Mouse (Mus musculus) cerebellum, adult 9-10 months (tissue): ENCODE data around the gene Nek11.

Experiments
- DNase-seq: peaks from one replicate; pipeline ENCODE4 v3.0.0; 2022

Nek11 gene

DNA sequence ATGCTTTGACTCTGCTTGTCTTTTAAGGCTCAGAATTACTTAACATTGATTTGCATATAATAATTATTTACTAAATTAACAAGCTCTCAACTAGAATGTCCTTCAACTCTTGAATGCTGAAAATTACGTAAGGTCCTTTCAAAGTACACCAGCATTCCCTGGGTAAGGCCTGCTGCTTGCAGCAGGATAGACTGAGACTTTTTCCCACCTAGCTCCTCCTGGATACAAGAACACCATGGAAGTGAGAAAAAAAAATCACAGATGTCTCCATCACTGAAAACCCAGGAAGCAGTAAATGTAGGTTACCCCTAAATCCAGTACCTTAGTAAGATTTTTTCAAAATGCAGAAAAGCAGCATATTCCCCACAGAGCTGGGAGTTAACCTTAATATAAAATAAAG, 82.6 kb downstream of the Nek11 start:
- DNase-seq: no peak

DNA sequence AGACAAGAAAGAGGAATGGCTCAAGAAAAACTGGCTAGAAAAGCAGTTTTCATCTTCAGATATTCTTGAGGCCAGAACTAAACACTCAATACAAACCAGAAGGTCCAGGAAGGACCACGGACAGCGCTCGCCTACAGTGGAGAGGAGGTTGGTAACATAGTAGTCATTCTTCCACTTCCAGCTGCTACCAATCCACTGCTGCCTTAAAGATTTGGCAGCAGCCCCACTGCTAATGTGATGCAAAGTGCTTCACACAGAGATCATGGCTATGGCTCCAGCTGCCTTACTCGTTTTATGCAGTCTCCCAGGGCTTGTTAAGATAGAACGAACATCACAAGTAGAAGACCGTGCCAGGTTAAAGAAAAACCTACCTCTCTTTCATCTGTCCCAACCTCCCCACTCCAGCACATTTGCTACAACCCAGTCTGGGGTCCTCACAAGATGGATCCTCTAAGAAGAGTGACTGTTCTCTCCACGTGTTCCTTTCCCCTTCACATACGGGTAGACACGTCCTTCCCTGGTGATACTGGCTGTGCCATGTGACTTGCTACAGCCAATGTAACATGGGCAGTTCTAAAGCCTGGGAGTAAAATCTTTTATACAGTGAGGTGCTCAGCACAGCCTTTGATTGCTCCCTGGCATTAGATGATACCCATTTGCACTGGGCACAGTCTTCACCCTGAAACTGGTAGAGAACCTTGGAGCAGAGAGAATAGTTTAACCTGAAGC, 85.6 kb downstream of the Nek11 start:
- DNase-seq: no peak

DNA sequence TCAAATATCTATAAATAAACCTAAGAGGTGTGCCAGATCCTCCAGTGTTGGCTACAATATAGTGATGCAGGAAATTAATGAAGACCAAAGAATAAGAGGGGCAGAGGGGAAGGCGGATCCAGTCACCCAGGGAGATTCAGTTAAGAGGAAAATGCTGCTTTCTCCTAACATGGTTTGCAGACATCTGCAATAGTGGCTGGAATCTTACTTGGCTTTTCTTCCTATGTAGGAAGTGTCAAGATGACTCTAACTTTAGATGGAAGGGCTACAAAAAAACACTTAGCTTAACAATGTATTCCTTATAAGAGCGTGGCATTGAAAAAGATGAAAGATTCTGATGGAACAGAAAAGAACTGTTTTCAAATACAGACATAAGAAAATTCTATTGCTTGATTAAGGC, 89.3 kb downstream of the Nek11 start:
- no peak for DNase-seq

DNA sequence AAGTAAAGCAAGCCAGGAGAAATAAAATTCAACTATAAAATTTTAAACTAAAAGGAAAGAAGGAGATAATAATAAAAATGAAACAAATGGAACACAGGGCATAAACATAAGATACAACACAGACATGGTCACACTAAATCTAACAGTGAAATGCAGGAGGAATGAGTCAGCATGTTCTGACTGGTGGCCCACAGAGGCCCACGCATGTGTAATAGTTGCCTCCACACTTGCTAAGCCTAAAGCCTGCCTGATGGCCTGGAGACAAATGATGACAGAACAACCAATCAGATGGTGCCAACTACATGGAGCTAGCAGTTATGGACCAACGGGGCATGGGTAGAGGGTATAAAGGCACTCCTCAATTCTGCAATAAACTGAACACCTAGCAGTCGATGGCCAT, 93.1 kb downstream of the Nek11 start:
- no peak for DNase-seq

DNA sequence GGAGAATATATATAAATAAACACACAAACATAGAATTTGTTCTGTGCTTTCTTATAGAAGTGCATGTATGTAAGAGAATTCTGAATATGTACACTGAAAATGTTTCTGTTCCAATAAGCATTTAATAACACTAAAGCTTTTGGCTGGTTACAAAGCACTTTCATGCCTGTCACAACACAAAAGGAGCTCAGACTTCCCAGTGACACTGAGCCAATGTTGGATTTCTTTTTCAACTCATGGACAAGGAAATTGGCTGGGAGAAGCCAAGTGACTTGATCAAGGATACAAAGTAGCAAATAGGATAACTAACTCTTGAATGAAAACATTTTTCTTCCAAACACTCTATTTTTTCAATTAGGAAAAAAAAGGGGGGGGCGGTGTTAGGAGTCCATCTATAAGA, 93.9 kb downstream of the Nek11 start:
- no peak for DNase-seq

DNA sequence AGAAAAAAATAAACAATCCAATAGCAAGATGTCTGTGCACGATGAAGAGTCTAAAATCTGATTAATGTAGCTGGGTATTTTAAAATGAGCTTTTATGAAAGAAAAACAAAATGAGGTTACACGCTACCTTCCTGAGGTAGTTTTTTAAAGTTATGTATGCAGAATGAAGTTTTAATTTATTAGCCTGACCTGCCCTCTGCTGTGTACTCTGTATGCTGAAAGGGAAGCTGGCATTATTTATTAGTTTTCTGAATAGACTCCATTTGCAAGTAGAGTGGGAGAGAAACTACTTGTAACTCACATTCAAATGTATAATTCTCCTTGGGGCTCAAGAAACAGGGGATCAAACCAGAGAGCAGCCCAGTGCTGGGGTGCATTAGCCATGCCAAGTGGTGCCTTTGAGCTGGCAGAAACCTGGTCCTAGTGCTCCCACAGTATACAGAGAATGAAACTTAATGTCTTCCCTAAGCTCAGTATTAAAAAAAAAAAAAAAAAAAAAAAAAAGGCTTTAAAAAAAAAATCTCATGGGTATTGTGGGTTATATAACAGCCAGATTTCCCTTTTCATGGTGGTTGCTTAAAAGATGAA, 94.5 kb downstream of the Nek11 start:
- DNase-seq: no peak

DNA sequence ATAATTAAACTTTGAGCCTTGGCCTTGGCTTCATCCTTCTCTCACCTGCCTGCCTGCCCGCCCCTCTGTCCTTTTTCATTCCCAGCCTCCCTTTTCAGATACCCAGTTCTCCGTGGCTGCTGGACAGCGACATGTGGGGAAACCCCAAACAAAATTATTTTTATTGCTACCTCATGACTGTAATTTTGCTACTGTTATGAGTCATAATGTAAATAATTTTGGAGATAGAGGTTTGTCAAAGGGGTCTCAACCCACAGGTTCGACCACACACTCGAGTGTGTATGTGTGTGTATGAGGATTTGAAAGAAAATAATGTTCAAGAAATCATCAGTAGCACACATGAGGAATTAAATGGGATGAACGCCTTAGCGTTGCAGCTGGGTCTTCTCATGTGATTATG, 110.7 kb downstream of the Nek11 start:
- no peak for DNase-seq

DNA sequence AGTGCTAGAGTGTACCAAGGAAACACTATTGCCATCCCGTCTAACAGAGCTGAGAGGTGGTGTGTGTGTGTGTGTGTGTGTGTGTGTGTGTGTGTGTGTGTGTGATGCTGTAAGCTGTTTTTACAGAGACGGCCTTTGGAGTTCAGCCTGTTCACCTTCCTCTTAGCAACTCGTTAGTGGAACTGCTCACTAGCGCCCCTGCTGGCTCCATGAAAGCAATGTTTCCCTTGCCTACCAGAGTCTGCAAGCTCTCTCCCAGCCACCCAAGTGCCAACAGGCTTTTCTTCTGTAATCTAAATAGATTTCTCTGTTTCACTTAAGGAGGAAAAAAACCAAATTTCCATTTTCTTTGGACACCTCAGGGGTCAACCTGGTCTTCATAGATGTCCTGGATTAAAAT, 112.6 kb downstream of the Nek11 start:
- DNase-seq: peak; percentile 0

DNA sequence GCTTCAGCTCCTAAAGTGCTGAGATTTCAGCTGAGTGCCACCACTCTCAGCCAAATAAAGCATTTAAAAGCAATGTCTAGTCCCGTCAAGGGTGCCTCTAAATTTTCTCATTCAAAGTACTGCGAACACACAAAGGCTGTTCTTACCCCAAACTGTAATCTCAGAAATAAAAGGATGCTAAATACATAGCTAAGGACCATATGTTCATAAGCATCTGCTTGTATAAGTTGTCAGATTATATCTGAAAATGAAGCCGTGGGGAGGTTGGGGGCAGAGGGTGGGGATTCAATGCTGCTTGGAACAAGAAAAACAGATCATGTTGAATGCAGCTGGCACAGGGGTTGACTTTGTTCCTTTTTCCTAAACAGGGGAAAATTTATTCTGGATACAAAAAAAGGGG, 120.4 kb downstream of the Nek11 start:
- no peak for DNase-seq

DNA sequence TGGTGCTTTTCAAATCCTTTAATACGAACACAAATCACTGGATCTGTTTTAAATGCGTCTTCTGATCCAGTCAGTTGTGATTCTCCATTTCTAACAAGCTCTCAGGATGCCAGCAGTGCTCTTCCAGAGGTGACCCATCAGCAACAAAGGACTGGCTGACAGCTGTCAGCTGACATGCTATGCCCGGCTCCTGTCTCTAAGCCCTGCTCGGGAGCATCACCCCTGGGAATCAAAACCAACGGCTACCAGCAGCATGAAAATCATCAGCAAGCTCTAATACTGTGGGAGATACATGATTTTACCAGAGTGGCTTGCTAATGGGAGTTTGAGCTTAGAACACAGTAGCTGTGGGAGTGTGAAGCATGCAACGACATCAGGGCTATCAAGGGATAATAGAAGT, 121.0 kb downstream of the Nek11 start:
- DNase-seq: no peak

DNA sequence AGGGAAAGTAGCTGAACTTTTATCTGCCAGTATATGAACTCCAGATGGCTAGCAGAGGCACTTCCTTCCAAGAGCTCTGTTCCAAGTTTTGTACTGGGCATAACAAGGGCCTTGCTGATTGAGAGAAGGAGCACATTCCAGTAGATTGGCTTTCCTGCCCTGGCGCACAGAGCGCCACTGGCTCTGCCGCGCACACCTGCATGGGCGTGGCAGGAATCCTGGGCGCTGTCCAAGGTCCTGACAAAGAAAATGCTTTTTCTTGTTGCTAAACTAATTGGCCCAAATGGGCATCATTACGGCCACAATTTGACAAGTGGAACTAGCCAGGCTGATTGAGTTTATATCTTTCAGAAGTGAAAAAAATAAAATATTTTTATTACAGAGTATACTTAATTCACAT, 123.1 kb downstream of the Nek11 start:
- DNase-seq: no peak

DNA sequence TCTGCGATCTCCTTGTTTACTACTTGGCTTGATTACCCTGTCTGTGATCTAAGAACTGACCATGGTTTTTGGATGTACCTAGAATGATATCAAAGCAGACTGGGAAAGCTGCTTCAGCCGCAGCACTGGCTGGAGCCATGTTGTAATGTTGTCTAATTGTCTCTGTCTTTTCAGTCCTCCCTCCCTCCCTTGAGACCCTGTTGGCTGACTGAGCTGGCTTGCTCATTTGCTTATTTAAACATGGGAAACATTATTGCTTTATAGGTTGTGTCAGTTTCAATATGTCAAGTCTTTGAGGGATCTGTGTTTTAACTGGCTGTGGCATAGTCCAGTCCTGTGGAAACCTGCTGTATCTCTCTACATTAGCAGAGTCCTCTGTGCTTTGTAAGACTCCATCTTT, 132.2 kb downstream of the Nek11 start:
- no peak for DNase-seq

DNA sequence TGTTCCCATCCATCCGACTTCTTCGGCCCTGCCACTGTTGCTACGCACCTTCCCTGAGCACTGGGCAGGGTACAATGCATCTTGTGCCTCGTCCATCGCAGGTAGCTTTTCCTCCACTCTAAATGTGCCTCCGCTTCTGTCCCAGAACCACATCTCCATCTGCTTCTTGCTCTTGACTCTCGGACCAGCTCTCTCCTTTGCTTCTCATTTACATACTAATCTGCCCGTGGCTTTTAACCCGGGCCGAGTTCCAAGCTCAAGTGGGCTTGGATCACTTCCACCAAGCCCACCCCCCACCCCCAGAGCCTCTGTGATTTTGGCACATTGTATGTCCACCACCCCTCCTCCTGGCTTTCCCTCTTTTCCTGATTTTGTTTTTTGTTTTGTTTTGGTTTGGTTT, 137.7 kb downstream of the Nek11 start:
- no peak for DNase-seq

DNA sequence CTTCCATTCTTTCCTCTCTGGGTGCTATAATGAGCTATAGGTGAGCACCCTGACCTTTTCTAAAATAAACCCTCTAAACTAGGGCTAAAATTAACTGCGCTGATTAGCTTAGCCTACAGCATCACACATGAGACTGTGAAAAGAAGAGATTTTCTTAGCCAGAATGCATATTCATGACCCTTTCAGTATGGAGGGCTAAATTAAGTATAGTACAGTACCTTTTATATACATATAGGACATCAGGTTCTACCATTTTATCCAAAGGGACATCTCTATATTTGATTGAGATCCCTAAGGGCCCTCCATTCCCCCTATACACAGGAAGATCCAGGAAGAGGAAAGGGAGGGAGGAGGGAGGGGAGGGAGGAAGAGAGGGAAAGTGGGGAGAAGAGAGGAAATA, 141.2 kb downstream of the Nek11 start:
- no peak for DNase-seq

DNA sequence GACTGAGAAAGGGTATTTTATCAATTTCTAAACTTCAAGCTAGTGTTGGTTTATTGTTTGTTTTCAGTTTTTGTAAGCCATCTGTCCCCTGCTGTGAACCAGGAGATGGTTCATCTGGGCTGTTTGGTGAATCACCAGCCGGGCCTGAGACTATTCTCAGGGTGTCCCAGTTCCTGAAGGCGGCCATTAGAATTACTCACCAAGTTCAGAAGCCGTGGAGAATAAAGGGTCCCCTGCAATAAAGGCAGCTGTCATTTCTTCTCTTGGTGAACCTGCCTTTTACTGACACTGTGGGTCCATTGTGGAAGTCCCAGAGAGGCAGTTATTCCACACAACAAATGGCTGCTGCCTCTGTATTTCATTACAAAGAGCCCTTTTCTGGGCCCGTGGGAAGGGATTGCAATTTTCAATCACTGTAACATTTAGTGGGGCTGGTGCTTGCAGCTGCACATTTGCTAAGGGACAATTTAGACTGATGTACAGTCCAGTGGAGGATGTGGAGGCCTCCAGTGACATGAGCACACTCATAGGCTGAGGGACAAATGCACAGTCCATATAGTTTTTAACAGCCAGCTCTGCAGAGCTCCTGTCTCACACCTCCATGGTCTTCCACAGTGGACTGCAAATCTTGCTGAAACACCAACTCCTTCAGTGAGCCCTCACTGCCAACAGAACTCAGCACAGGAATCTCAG, 142.8 kb downstream of the Nek11 start:
- DNase-seq: no peak

DNA sequence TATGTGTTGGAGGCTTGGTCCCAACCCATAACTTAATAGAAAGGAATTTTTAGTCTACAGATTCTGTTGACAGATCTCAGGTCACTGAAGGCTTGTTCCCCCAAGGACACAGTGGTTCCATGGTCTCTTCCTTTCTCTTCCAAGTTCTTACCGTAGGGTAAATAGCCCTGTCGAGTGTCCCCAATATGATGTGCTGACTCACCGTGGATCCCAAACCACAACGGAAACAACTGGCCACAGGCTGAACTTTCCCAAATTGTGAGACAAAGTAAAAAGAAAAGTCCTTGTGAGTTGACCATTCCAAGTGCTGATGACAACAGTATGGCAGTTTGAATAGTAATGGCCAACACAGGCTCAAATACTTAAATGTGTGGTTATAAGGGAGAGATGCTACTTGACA, 144.1 kb downstream of the Nek11 start:
- no peak for DNase-seq

DNA sequence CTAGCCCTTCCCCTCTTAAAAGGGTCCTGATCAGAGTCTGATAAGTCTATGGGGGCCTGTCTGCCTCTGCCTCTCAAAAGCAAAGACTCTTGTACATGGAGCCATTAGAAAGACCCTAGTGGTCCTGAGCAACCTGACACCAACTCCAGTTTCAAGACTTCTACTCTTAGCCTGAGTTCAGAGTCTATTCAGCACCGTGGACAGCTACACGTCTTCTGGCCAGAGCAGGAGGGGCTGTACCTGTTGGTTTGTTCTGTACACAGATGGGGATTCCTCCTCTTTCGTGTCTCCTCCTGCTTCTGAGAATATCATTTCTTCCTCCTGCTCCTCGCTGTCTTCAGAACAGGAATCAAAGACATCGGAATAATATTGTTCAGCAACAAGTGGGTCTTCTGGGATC, 151.3 kb downstream of the Nek11 start:
- DNase-seq: no peak

DNA sequence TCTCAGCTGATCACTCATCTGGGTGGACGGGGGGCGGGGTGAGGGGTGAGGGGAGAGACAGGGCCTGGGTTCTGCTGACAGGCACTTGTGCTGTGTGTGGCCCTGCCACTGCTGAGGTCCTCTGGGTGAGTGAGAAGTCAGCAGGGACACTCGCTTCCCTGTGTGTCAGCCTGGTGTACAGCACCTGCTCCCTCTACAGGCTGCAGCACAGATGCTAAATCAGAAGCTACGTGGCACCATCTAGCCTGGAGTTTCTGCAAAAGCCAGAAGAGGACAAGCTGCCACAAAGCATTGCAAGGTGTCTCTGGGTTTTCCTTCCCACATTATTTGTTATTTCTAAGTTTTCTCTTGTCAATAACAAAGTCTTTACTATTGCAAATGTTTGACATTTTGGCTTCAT, 180.9 kb downstream of the Nek11 start:
- DNase-seq: no peak

DNA sequence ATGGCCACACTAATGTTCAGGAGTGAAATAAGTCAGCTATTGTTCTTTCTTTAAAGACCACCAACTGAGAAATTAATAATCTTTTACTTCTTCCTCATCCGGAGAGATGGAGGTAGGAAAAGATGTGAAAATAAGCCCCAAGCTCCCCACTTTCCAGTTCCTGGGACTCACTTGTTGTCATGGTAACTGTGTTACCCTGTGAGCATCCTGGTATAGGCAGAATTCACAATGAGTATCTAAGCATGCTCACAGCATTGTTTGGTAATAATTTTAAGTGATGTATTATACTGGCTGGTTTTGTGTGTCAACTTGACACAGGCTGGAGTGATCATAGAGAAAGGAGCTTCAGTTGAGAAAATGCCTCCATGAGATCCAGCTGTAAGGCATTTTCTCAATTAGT, 195.0 kb downstream of the Nek11 start:
- no peak for DNase-seq

DNA sequence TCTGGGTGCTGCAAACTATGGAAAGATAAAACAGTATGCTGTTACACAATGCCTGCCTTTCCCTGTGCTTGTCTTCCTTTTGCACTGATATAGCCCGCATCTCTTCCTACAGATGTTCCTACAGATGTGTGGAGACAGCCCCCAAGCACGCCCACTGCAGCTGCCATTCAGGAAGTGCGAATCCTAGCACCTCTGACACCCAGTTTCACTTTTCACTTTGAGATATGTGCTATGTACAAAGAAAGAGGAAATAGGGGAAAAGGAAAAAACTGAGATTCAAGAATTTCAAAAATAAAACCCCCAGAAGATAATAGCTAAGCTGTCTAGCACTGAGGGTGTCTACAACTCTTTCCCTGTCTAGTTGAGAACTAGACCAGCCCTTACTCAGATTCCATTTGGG, 208.6 kb downstream of the Nek11 start:
- DNase-seq: no peak

DNA sequence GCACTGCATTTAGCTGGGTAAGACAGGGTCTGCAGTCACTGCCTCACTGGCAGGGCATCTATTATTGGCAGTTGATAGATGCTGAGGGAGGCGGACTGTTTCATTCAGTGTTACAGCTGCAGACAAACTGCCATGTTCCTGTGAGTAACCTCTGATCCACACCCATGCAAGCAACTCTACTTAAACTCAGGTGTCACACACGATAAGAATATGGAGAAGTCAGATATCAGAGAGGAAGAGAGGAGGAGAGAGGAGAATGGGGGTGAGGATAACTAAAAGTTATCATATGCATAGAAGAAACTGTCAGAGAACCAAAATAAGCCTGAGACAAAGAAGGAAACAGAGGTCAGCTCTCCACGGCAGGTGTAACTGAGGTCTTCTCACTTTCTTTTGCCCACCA, 212.9 kb downstream of the Nek11 start:
- DNase-seq: no peak

DNA sequence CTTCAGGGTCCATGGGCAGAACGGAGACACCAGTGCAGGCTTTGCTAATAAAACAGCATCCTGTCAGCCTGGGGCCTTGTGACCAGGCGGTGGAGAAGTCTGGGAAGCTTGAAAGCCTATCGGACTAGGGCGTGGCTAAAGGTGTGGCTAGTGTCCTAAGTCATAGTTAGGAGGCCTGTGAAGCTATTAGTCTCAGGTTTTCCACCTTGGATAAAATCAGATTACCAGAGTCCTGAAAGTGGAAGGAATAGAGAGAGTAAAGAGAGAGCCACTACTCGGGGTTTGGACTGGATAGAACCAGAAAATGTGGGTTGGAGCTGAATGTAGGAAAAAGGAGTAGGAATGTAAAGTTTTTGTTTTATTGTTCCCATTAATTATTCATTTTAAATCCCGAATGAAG, 250.3 kb downstream of the Nek11 start, which contains the start of gene 1700080E11Rik:
1700080E11Rik (minus strand) TSS at position 101 of the 400 bp plus-strand sequence.
- DNase-seq: no peak

DNA sequence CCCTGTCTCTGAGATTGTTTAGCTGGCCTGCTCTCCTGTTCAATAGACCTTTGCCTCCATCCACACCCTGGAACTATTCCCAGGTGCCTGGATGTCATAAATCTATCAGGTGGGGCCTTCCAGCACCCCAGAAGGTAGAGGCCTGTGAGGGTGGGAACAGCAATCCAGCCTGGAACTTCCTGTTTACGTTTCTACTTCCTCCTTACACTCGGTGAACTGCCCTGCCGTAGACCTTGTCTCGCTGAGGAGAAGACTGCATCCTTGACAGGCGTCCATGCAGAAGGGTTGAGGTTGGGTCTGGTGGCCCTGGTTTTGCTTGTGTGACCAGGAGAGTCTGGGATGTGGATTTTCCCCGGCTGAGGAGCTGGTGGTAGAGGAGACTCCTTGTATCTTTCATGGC, 256.1 kb downstream of the Nek11 start:
- DNase-seq: no peak

DNA sequence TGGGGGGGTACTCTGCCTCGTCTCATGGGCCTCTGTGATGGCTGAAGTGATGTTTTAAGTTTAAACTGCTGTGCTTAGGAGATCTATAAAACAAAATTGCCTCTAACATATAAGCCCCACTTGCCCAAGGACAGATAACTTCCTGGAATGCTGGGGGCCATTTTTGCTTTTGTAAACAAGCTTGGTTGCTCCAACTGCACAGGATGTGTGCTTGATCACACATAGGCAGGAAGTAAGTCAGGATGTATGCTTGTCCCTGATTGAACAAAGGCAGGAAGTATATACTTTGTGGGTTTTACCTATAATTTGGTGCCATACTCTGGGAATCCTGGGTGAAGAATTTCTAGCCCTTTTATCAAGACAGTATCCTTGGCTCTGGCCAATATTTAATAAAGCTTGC, 258.9 kb downstream of the Nek11 start:
- DNase-seq: no peak

DNA sequence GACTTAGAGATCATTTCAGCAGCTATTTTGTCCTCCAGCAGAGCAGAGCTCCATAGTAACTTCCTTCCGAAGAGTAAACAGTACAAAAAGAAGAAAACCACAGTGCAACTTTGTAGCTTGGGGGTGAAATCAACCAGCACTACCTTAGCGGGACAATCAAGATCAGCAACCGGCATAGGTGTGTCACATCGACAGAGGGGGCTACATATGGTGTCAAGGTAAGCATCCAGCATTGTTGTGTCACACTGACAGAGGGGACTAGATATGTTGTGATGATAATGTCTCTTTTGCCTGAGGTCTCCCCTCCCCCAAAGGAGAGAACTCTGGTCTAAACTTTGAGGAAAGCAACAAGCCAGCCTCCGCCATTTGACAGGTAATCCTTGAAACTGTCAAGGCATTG, 260.8 kb downstream of the Nek11 start:
- DNase-seq: no peak
